Mouse (Mus musculus): ENCODE results near the gene Tbc1d17. TPM values are rescaled to one million over a fixed set of nuclear protein-coding genes. Genes with fewer than 3 reads are reported as not detected.

The Tbc1d17 gene
- total RNA-seq, 1 experiment from 2014 or later, result 21.6 TPM

GRCm38 (mm10) chr7:44818751-44819235 lies 30.1 kb downstream of the Tbc1d17 start:
- ATAC-seq (replicated peaks in 1 of 2; ENCODE audit: insufficient read depth in 1 of 2, low FRiP score in 2 of 2, low TSS enrichment in 1 of 2, low read depth in 1 of 2, poor library complexity in 2 of 2, severe bottlenecking in 2 of 2), result no peak

GRCm38 (mm10) chr7:44818164-44818563 lies 30.7 kb downstream of the Tbc1d17 start:
- no peak for ATAC-seq (replicated peaks in 1 of 2; ENCODE audit: insufficient read depth in 1 of 2, low FRiP score in 2 of 2, low TSS enrichment in 1 of 2, low read depth in 1 of 2, poor library complexity in 2 of 2, severe bottlenecking in 2 of 2)

- ATAC-seq (replicated peaks in 1 of 2; ENCODE audit: insufficient read depth in 1 of 2, low FRiP score in 2 of 2, low TSS enrichment in 1 of 2, low read depth in 1 of 2, poor library complexity in 2 of 2, severe bottlenecking in 2 of 2), result no peak
These were observed 31.4 kb downstream of the Tbc1d17 start for GRCm38 (mm10) chr7:44817441-44817840.

DNA sequence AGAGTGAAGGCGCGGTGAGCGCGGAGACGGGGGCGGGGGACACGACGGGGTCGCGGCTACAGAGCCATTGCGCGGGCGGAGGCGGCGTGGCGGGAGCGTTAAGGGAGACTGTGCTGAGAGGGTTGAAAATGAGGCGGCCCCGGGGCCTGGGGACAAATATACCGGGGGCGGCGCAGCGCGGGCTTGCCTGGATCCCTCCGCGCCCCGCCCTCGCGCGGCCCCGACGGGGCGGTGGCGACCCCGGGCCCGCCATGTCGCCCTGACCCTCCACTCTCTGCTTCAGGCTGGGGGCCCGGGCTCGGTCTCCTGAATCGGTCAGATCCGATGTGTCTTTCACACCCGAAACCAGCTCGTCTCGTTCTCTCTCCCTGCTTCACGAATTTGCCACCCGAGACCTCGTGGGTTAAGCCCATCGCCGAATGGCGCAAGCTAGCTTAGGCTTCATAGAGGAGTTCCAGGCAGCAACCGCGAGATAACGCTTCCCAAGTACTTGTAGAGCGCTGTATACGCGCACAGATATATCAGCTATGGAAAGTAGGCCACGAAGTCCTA lies 32.3 kb downstream of the Tbc1d17 start, which contains the start of gene Atf5:
Gene Atf5, minus strand, starts transcription at position 189 of the 552 bp plus-strand sequence.
- peak in 1 of 2 experiments; percentile 3; a peak in 1 of 4 replicates for ATAC-seq (replicated peaks in 1 of 2; ENCODE audit: insufficient read depth in 1 of 2, low FRiP score in 2 of 2, low TSS enrichment in 1 of 2, low read depth in 1 of 2, poor library complexity in 2 of 2, severe bottlenecking in 2 of 2)

GRCm38 (mm10) chr7:44815721-44816469 lies 33.0 kb downstream of the Tbc1d17 start, which contains the start of the genes Nup62 and Il4i1:
Gene Nup62 (plus strand): TSS chr7:44816088.
Gene Il4i1 (plus strand): TSS chr7:44816387.
- peak; percentile 91 to 96 for ATAC-seq (replicated peaks in 1 of 2; ENCODE audit: insufficient read depth in 1 of 2, low FRiP score in 2 of 2, low TSS enrichment in 1 of 2, low read depth in 1 of 2, poor library complexity in 2 of 2, severe bottlenecking in 2 of 2)

DNA sequence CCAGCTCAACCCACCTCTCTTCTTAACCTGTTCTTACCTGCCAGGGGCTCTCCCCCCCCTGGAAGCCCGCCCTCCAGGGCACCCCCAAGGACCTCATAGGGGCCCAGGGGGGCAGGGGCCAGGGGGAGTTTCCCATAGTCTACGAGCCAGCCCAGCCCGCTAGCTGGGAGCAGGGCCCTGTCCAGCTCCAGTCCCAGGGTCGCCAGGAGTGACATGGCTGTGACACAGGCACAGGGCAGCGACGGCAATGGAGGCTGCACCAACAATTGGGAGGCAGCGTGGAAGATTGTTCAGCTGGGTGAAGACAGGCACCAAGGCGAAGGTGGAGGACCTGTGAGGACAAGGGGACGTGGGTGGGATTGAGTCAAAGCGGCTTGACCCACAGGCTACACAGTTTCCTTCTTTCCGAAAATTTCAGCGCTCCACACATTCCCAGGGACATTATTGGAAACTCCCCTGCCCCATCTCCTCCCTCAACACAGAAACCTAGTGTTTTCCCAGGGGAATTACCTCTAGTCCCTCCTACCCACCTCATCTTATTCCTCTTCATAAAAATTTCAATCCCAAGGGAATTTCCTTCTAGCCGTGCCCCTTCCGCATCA lies 33.8 kb downstream of the Tbc1d17 start:
- no peak for ATAC-seq (replicated peaks in 1 of 2; ENCODE audit: insufficient read depth in 1 of 2, low FRiP score in 2 of 2, low TSS enrichment in 1 of 2, low read depth in 1 of 2, poor library complexity in 2 of 2, severe bottlenecking in 2 of 2)

GRCm38 (mm10) chr7:44814423-44814822 lies 34.5 kb downstream of the Tbc1d17 start:
- no peak for ATAC-seq (replicated peaks in 1 of 2; ENCODE audit: insufficient read depth in 1 of 2, low FRiP score in 2 of 2, low TSS enrichment in 1 of 2, low read depth in 1 of 2, poor library complexity in 2 of 2, severe bottlenecking in 2 of 2)

DNA sequence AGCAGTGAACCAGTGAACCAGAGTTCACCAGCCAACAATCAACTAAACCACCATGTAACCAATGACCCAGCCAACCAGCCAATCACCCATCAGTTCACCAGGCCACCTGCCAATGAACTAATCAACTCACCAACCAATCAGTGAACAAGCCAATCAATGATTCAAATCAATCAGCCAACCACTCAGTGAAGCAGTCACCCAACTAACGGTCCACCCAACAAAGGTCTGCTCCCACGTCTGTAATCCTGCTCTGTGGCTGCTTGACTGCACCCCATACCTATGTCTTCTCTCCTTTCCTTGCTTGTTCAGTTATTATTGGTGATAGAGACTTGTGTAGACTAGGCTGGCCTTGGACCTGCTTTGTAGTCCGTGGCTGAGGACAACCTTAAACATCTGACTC lies 34.9 kb downstream of the Tbc1d17 start:
- ATAC-seq (replicated peaks in 1 of 2; ENCODE audit: insufficient read depth in 1 of 2, low FRiP score in 2 of 2, low TSS enrichment in 1 of 2, low read depth in 1 of 2, poor library complexity in 2 of 2, severe bottlenecking in 2 of 2), result no peak

DNA sequence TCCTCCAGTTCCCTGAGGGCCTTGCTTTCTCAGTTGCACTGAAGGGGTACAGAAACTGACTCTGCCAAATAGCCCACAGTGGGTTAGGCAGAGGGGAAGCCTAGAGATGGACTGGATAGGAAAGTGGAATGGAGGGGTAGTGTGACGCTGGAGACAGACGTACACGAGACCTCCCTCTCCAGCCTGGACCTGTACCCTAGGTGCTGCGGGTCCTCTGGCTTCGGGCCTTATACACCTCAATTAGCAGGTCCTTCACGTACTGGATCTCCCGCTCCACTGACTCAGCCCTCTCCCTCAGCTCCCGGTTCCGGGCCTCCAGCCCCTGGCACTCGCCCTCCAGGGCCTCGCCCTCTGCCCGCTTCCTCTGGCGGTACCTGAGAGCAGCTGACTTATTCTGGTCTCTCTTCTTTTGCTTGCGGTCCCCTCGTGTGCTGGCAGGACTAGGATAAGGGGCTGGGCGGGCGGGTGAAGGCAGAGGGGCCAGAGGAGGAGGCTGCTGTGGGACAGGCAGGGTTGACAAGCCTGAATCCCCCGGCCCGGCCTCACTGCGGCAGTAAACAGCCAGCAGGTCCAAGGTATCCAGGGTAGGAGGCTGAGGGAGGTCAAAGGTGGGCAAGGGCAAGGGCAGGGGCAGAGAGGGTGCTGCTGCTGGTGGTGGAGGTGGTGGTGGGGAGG lies 36.1 kb downstream of the Tbc1d17 start:
- ATAC-seq (replicated peaks in 1 of 2; ENCODE audit: insufficient read depth in 1 of 2, low FRiP score in 2 of 2, low TSS enrichment in 1 of 2, low read depth in 1 of 2, poor library complexity in 2 of 2, severe bottlenecking in 2 of 2), result no peak

DNA sequence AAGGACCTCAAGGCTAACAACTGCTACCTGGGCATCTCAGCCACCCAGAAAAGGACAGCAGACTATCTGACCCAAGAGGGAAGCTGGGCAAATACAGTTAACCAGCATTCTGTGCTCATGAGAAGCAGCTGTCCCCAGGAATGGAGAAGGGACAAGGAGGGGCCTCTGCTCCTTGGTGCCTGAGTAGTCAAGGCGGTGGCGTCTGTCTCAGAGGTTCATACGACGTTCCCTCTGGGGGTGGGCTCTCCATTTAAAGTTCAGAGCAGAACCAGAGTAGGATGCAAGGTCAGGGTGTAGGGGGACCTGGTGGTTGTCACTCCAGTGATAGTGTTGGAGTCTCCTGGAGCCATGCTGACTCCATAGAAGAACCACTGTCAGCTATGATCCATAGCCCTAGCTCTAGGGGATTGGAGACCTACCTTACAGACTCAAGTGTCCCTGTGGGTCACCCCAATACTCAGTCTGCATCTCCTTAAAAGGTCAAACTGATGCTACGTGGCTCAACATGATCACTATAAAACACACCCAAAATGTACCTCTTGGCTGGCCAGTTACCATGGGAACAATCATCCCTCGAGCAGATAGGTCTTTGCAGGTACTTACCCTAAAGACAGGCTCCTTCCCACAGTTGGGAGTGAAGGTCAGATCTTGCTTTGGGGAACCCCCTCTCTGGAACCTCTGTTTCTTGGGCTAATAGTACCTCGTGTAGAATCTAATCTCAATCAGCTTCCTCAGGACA lies 37.9 kb downstream of the Tbc1d17 start:
- ATAC-seq (replicated peaks in 1 of 2; ENCODE audit: insufficient read depth in 1 of 2, low FRiP score in 2 of 2, low TSS enrichment in 1 of 2, low read depth in 1 of 2, poor library complexity in 2 of 2, severe bottlenecking in 2 of 2), result no peak

DNA sequence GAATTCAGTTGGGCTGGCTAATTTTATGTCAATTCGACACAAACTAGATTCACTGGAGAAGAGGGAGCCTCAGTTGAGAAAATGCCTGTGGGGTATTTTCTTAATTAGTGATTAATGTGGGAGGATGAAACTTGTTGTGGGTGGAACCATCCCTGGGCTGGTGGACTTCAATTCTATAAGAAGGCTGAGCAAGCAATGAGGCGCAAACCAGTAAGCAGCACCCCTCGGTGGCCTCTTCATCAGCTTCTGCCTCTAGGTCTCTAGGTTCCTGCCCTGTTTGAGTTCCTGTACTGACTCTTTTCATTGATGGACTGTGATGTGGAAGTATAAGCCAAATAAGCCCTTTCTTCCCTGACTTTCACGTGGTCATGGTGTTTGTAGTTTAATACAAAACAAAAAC lies 38.5 kb downstream of the Tbc1d17 start:
- no peak for ATAC-seq (replicated peaks in 1 of 2; ENCODE audit: insufficient read depth in 1 of 2, low FRiP score in 2 of 2, low TSS enrichment in 1 of 2, low read depth in 1 of 2, poor library complexity in 2 of 2, severe bottlenecking in 2 of 2)

DNA sequence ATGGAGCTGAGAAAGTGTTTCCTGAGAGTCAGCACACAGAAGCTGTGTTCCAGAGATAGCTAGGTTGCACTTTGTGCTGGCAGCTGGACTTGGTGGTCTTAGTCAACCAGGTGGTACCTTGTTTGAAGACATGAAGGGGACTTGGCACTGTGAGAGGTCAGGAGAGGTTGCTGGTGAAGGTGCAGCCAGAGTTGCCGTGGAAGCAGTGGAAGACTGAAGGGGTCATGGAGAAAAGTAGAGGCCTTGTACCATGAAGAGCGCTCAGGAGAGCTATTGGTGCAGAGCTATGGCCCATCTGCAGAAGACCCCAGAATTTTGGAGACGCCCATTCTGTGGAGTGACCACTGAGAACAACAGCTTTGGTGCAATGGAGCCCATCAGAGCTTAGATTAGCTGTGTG lies 39.4 kb downstream of the Tbc1d17 start:
- no peak for ATAC-seq (replicated peaks in 1 of 2; ENCODE audit: insufficient read depth in 1 of 2, low FRiP score in 2 of 2, low TSS enrichment in 1 of 2, low read depth in 1 of 2, poor library complexity in 2 of 2, severe bottlenecking in 2 of 2)

GRCm38 (mm10) chr7:44808927-44809326 lies 40.0 kb downstream of the Tbc1d17 start:
- ATAC-seq (replicated peaks in 1 of 2; ENCODE audit: insufficient read depth in 1 of 2, low FRiP score in 2 of 2, low TSS enrichment in 1 of 2, low read depth in 1 of 2, poor library complexity in 2 of 2, severe bottlenecking in 2 of 2), result no peak

DNA sequence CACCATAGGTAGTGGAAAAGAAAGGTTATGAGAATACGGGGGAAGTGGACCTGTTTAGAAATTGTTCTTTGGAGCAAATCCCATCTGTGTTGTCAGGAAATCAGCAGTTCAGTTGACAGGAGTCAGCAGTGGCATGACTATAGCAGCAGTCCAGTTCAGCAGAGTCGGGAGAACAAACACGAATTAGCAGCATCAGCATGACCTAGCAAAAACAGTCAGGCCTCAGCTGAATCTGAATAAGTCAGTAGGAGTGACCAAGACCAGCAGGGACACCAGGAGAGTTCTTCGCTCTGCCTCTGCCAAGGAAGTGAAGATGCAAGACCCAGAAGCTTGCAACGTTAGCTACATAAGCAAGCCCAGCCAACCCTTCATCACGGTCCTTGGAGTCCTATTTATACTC lies 56.1 kb downstream of the Tbc1d17 start:
- no peak for ATAC-seq (replicated peaks in 1 of 2; ENCODE audit: insufficient read depth in 1 of 2, low FRiP score in 2 of 2, low TSS enrichment in 1 of 2, low read depth in 1 of 2, poor library complexity in 2 of 2, severe bottlenecking in 2 of 2)

GRCm38 (mm10) chr7:44790066-44790465 lies 58.8 kb downstream of the Tbc1d17 start:
- ATAC-seq (replicated peaks in 1 of 2; ENCODE audit: insufficient read depth in 1 of 2, low FRiP score in 2 of 2, low TSS enrichment in 1 of 2, low read depth in 1 of 2, poor library complexity in 2 of 2, severe bottlenecking in 2 of 2), result no peak

DNA sequence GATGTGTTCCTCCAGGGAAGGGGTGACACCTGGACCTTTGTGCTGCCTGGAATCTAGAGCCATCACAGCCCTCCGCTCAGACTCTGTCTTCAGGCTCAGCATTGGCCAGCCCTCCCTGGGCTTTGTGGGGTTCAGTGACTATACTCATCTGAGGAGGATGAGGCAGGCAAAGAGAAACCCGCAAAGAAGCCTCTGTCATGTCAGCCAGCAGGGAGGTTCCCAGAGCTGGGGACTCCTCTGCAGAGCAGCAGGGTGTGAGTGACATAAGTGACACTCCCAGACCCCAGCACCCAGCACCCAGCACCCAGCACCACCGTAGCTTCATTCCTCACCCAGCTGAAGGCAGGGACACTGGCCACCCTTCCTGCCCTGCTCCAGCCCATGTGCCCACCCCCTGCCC lies 59.3 kb downstream of the Tbc1d17 start:
- ATAC-seq (replicated peaks in 1 of 2; ENCODE audit: insufficient read depth in 1 of 2, low FRiP score in 2 of 2, low TSS enrichment in 1 of 2, low read depth in 1 of 2, poor library complexity in 2 of 2, severe bottlenecking in 2 of 2), result no peak

Measured in hematopoietic stem cell, adult 5-6 weeks (primary cell).